Mouse (Mus musculus) kidney, postnatal 14 days (tissue): Measurements from ENCODE around the gene Pdik1l.

Experiments used
- DNase-seq: peaks from one replicate; pipeline ENCODE4 v3.0.0; 2022; ENCODE audit warnings: mixed read lengths

Pdik1l gene

GRCm38 (mm10) chr4:134287575-134288025, at the start of gene Pdik1l:
Gene Pdik1l (minus strand): TSS chr4:134287895.
- peak; percentile 85 for DNase-seq

DNA sequence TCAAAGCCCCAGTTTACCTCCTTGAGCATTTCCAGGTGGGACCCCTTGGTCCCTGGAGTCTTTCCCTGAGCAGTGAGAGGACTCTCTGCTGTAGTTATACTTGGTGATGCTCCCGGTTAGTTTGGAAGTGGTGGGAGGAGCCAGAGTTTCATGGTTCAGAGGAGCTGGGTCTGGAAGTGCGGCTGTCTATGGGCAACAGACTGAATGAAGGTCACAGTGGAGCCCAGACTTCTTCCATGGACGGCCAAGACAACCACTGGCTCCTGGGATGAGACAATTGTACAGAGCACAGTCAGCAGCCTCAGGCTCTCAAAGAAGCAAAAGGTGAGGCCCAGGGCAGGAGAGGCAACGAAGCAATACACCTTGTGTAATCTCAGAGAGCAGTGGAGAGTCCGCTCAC, 42.6 kb upstream of the Pdik1l start:
- peak; percentile 62 for DNase-seq

DNA sequence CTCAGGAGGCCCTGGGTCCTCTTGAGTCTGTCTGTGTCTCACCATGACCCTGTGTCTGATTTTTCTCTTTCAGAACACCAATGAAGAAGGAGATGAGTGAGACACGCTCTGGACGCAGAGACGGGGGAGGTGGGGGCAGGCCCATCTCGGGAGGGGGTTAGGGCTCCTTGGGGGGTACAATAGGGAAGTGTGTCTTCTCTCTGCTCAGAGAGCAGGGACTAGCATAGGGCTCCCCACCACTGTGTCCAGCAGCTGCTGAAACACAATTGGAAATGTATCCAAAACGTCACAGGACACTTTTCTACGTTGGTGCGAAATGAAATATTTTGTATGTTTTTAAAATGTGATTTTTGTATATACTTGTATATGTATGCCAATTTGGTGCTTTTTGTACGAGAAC, 41.1 kb upstream of the Pdik1l start:
- no peak for DNase-seq

DNA sequence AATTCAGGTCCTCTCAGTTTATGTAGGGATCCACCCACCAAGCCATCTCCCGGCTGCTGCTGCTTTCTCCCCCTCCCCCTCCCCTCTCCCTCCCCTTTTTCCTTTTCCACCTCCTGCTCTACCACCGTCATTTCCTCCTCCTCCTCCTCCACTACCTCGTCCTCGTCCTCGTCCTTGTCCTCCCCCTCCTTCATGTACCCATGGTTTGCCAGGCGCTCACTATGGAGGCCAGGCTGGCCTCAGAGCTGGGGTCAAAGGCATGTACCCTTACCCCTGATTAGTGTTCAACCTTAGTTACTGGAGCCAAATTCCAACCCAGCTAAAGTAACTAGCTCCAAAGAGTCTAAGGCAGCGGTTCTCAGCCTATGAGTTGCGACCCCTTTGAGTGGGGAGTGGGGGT, 40.5 kb upstream of the Pdik1l start:
- DNase-seq = peak; percentile 30

DNA sequence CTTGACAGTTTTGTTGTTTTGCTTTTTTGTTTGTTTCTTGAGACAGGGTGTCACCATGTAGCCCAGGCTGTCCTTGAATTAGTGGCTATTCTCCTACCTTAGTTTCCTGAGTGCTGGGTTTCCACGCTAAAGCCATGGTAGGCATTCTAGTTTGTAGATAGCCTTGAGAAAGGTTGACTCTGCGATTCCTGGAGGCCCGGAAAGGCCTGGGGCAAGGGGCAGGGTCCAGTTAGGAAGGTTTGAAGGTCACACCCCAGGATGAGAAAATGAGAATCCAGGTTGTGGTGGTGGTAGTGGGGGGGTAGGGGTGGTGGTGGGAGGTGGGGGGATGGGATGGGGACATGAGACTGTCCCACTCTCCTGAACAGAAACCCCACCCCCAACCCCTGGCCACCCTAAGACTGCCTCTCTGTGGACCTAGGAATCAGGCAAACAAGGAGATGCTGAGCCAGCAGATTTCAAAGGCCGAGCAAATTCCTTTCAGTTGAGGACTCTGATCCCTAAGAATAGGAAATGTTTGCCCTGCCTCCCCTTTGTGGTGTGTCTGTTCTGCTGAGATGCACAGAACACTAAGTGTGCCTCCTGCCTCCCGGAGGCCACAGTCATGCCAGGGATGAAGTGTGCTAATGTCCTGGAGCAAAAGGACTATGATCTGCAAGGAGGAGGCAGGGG, 39.3 kb upstream of the Pdik1l start:
- peak; percentile 83 for DNase-seq

- DNase-seq = peak; percentile 90
Measured at GRCm38 (mm10) chr4:134324655-134325054, 37.0 kb upstream of the Pdik1l start.

DNA sequence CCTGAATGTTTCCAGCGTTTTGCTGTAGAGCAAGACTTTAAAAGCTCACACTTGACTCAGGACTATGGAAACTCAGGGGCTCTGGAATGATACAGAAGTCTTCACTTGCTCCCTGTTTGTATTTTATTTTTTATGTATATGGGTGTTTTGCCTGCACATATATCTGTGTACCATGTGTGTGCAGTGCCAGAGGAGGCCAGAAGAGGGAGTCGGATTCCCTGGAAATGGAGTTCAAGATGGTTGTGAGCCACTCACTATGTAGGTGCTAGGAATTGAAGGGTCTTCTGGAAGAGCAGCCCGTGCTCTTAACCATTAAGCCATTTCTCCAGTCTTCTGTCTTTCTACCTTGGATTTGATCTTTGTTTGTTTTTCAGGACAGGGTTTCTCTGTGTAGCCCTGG, 33.8 kb upstream of the Pdik1l start:
- DNase-seq = no peak

DNA sequence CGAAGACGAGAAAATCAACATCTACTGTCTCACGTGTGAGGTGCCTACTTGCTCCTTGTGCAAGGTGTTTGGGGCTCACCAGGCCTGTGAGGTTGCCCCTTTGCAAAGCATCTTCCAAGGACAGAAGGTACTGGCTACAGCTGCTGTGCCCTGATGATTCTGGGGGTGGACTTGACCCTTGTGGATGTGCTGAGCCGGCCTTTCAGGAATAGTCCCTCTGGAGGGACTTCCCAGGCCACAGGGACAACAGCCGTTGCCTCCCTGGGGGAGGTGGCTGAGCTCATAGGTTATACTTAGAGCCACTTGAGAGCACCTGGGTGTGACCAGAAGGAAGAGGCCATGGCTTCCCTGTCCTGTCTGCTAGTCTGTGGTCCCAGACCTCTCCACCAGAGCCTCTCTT, 32.0 kb upstream of the Pdik1l start:
- no peak for DNase-seq

GRCm38 (mm10) chr4:134319074-134319473, 31.4 kb upstream of the Pdik1l start:
- no peak for DNase-seq

DNA sequence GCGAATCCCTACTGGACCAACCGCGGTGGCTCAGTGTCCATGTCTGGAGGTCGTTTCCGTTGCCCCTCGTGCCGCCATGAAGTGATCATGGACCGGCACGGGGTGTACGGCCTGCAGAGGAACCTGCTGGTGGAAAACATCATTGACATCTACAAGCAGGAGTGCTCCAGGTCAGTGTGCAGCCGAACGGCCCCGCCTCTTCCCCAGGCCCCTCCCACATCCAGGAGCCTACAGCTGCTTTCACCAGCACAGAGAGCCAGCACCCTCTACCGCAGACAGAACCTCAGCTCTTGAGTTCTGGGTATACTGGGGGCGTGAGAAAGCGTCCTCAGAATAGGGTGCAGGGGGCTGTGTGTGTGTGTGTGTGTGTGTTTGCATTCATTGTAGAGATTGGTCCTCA, 28.7 kb upstream of the Pdik1l start:
- peak; percentile 39 for DNase-seq

DNA sequence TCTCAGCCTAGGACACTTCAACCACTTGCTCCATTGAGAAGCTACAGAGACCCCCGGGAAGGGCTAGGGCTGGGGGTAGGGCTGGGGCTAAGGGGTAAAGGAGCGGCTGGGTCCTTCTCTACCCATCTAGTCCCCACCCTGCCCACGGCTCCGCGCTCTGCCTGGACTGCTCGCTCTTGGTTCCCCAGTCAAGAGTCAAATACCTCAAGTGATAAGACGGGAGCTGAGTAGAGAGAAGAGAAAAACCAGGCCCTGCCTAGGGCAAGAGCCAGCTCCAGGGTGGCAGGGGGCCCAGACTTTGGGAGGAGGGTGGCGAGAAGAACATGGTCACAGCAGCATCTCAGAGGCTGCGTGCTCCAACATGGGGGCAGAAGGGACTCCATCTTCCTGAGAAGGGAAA, 27.8 kb upstream of the Pdik1l start:
- no peak for DNase-seq

GRCm38 (mm10) chr4:134314876-134315275, 27.2 kb upstream of the Pdik1l start, which contains the start of gene Trim63:
Gene Trim63 (plus strand): TSS chr4:134315120.
- no peak for DNase-seq

DNA sequence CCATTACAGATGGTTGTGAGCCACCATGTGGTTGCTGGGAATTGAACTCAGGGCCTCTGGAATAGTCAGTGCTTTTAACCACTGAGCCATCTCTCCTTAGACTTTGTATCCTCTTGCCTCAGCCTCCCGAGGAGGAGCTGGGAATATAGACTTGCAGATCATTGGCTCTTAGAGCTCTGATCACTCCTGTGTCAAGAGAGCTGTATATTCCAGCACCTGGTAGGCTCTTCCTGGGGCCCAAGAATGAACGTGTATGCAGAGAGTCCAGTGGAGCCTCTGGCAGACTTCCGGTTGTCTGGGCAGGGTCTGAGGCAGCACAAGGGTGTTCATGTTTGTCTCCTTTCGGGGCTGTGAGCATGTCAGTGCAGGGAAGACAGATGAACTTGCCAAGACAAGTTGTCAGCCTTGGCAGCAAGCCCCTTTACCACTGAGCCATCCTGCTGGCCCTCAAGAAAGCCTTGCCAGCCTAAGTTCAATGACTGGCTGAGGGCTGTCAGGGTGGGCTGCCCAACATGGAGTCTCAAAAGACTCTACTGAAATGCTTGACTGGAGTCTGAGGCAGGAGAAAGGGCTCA, 26.5 kb upstream of the Pdik1l start:
- DNase-seq = no peak

- DNase-seq = no peak
Measured at GRCm38 (mm10) chr4:134312901-134313300, 25.2 kb upstream of the Pdik1l start.

- no peak for DNase-seq
Measured at GRCm38 (mm10) chr4:134312341-134312740, 24.6 kb upstream of the Pdik1l start.

- DNase-seq = no peak
Measured at GRCm38 (mm10) chr4:134311784-134312183, 24.1 kb upstream of the Pdik1l start.

- DNase-seq = no peak
Measured at GRCm38 (mm10) chr4:134310656-134311055, 23.0 kb upstream of the Pdik1l start.

- DNase-seq = no peak
Measured at GRCm38 (mm10) chr4:134310106-134310505, 22.4 kb upstream of the Pdik1l start.

- peak; percentile 75 for DNase-seq
Measured at GRCm38 (mm10) chr4:134307367-134308072, 19.8 kb upstream of the Pdik1l start.

DNA sequence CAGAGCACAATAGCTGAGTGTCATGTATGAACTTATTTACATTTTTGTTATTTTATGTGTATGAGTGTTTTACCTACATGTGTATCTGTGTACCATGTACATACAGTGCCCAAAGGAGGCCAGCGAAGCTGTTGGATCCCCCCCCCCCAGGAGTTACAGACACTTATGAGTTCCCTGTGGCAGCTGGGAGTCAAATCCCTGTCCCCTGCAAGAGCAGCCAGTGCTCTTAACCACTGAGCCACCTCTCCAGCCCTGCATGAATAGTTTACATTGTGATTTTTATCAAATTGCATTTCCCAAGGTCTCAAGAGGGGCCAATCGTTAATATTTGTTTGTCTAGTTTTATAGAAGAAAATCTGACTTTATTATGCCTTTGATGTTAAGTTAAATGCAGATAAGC, 19.3 kb upstream of the Pdik1l start:
- DNase-seq = no peak

DNA sequence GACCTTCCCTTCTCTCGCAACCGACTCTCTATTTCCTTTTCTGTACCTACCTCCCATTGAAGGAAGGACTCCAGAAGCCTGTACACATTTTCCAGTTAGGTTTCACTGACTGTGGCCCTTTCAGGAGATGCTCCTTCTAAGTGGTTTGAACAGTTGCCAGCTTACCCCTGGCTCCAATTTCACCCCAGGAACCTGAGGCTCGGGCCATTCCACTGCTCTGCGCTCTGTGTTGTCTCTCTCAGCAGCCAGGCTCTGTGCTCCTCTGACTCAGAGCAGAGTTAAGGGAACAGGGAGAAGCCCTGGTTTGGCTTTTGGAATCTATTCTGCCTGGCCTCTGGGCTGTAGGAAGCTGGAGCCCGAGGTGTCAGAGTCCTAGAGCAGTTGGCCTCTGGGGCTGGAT, 14.4 kb upstream of the Pdik1l start:
- DNase-seq = no peak

DNA sequence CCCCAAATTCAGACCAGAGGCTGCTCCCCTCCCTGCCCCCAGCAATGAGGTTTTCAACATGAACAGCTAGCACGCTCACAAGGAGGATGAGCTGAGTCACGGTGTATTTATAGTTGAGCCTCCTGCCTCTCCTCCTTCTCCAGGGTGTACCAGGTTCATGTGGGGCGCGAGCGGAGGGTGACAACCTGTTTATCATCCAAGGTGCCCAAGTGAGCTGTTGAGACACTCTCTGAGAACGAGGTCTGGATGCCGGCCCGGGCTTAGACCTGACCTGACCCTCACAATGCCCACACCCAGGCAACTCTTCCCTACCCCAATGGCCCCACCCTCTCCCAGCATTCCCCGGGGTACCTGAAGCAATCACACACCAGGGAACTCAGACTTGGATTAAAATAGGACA, 12.6 kb upstream of the Pdik1l start:
- DNase-seq = no peak

DNA sequence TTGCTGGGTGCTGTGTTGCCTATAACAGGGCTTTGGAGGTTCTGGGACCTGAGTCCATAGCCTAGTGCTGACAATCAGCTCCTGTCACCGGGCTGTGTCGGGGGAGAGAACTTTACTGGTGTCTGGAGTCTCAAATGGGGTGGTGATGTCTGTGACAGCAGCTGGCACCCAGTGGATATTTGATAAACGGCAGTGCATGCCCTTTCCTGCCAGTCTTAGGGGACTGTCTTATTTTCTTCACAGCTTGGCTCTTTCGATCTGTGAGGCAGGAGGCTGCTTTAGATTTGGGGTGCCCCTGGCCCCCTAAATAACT, 11.8 kb upstream of the Pdik1l start:
- no peak for DNase-seq
